Mouse (Mus musculus) left cerebral cortex, adult 11 months (tissue): ENCODE data around the gene Ogg1.
A peak's percentile ranks its signal among the peaks of the same experiment; 100 is the strongest.

Experiments used
- DNase-seq: peaks from one replicate; pipeline ENCODE4 v3.0.0; 2022; ENCODE audit warnings: low spot score

Ogg1 gene

DNA sequence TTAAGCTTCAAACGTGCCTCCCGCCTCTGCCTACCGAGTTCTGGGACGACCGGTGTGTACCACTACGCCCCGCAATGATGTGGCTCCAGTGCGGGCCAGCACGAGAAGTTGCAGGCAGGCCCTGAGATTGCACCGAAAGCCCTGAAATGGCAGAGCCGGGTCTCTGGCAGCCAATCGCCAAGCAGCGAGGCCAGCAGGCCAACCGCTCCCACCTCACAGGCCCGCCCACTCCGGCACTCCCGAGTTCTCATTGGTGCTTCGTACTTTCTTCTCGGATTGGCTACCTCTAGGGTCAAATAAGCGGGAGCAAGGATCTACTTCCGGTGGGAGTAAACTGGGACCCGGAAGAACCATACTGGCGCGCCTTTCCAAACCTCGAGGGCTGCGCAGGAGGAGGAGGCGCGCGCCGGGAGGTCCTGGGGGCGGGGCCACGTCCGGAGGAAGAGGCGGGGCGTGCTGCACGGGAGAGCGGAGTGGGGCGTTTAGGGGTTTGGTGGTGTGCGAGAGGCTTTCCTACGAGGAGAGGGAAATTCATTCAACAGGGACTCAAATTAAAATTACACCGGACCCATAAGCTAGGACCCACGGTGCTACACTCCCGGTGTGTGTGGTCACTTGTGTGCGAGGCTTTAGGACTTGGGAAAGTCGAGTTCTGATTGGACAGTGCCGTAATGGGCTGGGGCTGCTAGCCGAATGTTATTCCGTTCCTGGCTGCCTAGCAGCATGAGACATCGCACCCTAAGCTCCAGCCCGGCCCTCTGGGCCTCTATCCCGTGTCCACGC, at the start of gene Ogg1:
Gene Ogg1 (plus strand): TSS at position 440 of the 783 bp plus-strand sequence.
- peak; percentile 99 for DNase-seq

DNA sequence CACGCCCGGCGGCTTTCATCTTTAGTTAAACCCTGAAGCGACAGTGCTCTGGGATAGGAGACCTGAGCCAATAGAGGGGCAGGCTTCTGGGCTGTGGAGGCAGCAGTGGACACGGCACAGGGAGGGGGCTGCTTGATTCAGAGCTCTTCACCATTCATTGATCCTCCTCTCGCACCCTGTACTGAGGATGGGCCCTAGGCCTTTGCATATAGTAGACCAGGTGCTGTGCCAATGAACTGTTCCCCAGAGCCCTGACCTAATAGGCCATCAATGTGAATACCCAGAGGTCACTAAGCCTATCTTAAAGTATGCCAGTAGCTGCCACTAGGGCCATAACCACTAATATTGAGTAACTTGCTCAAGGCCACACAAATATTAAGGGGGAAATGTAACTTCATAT, 45.1 kb upstream of the Ogg1 start:
- no peak for DNase-seq

- no peak for DNase-seq
Observed at GRCm38 (mm10) chr6:113282101-113282802, 44.5 kb upstream of the Ogg1 start, which contains the start of gene Cpne9. TSS of gene Cpne9 (plus strand) at chr6:113282307.

DNA sequence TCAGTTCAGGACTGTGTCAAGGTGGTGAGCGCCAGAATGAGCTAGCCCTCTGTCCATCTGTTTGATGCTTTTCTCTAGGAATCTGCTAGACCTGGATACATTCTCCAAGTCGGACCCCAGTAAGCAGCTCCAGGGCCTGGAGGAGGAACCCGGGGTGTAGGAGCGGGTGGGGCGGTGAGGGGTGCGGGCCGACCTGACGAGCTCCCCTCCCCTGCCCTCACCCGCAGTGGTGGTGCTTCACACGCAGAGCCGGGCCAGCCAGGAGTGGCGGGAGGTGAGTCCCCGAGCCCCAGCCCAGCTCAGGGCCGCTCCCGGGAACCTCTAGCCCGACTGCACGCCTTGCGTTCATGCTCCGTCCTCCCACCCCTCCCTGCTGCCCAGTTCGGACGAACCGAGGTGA, 43.8 kb upstream of the Ogg1 start:
- no peak for DNase-seq

DNA sequence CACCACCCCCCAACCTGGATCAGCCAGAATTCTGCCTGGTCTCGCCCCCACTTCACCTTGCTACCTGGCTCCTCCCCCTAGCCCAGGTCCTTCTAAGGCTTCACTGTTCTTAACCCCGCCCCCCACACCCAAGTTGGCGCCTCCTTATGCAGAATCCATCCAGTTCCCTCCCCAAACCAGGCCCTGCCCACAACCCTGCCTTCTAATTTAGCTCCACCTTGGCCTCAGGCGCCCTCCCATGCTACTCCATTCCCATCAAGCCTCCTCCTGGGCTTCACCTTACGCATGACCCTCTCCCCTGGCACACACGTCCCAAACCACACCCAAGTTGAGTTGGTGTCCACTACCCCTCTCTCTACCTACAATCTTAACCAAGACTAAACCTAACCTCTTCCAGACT, 43.3 kb upstream of the Ogg1 start:
- DNase-seq: no peak

GRCm38 (mm10) chr6:113284931-113285330, 41.8 kb upstream of the Ogg1 start:
- DNase-seq: no peak

DNA sequence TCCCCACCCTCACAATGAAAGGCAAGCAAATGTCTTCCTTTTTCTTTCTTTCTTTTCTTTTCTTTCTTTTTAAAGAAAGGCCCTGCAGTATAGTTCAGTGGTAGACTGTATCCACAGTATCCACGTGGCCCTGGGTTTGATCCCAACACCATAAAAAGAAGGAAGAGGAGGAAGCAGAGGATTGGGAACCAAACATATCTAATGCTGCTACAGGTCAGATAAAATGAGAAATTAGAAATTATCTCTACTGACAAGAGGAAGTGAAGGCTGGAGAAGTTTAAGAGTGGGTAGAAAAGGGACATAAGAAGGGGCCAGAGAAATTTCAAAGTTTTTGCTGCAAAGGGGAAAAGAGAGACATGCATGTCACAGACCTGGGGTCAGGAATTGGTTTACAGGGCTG, 40.5 kb upstream of the Ogg1 start:
- no peak for DNase-seq

DNA sequence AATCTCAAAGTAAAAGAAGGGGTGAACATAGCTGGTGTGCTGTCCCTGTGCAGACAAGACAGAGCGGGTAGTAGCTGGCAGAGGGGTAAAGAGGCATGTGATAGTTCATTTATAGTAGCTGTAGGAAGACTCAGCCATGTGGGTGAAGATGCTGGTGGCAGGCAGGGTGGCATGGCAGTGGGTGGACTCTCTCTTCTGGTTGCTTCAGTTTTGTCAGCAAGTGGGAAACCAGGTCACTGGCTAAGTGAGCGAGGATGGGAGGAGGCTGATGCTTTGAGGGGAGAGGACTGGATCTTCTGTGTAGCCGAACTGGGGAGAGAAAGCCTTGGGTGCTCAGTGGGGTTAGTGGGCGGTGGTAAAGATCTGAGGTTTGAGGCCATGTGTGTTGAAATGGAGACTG, 39.5 kb upstream of the Ogg1 start:
- peak; percentile 58 for DNase-seq

GRCm38 (mm10) chr6:113289346-113289745, 37.4 kb upstream of the Ogg1 start:
- no peak for DNase-seq

- no peak for DNase-seq
Observed at GRCm38 (mm10) chr6:113290346-113290745, 36.4 kb upstream of the Ogg1 start.

DNA sequence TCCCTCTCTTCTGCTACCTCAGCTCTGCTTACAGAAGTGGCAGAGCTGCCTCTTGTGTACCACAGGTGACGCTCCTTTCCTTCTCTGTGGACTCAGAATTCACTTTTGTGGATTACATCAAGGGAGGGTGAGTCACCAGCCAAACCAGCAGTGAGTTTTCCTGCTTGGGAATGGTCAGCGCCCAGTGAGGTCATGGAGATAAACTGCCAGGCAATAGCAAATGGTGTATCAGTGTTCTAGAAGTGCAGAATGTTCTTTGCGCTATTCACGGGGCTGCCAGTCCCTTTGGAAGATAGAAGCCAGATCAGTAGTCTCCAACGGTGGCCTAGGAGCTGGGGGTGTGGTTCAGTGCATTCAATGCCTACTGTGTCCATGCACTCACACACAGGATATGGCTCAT, 33.8 kb upstream of the Ogg1 start:
- no peak for DNase-seq

DNA sequence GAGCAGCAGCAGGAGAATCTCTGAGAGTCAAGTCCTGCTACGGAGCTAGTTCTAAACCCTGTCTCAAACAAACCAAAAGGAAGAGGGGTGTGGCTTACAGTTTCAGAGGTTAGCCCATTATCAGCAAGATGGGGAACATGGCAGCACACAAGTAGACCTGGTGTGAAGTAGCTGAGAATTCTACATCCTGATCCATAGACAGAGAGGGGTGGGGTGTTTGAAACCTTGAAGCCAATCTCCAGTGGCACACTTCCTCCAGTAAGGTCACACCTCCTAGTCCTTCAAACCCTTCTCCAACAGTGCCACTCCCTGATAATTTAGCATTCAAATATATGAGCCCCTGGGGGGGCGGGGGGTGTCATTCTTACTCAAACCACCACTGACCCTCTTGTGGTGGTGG, 30.7 kb upstream of the Ogg1 start:
- DNase-seq: no peak

GRCm38 (mm10) chr6:113296639-113297038, 30.1 kb upstream of the Ogg1 start:
- DNase-seq: no peak

DNA sequence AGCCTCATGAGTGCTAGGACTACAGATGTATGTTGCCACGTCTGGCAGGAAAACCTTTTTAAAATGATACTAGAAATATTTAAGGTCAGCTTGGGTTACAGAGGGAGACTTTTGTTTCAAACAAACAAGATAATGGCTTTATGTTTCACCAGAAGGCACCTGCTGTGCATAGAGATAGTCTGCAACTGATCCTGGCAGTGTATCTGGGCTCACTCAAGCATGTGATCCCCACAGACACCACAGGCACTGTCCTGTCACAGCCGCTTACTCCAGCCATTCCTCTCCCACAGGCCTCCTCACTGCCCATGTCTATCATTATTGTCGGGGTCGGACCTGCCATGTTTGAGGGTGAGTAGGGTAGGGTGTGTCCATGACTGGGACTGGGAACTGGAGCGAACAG, 25.4 kb upstream of the Ogg1 start:
- no peak for DNase-seq

DNA sequence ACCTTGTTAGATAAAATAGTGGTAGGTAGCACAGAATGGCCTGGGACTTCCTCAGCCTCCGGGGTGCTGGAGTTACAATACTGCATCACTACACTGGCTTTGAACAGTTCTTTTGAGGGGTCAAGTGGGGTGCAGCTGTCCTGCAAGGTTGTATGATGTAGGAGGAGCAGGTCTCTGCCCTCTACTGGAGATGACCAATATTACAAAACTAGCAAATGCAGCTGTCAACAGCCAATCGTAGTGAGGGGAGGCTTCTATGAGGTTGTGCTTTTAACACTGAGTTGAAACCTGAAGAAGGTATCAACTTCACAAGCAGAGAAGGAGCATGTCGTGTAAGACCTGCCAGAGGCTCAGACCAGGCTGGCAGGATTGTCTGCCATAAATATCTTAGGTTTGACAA, 24.5 kb upstream of the Ogg1 start:
- DNase-seq: no peak

- DNase-seq: peak; percentile 99
Observed at GRCm38 (mm10) chr6:113306322-113306985, 20.3 kb upstream of the Ogg1 start.

GRCm38 (mm10) chr6:113306986-113307349, 19.8 kb upstream of the Ogg1 start, which contains the start of gene Brpf1:
TSS of gene Brpf1 (plus strand) at chr6:113307137.
- no peak for DNase-seq

DNA sequence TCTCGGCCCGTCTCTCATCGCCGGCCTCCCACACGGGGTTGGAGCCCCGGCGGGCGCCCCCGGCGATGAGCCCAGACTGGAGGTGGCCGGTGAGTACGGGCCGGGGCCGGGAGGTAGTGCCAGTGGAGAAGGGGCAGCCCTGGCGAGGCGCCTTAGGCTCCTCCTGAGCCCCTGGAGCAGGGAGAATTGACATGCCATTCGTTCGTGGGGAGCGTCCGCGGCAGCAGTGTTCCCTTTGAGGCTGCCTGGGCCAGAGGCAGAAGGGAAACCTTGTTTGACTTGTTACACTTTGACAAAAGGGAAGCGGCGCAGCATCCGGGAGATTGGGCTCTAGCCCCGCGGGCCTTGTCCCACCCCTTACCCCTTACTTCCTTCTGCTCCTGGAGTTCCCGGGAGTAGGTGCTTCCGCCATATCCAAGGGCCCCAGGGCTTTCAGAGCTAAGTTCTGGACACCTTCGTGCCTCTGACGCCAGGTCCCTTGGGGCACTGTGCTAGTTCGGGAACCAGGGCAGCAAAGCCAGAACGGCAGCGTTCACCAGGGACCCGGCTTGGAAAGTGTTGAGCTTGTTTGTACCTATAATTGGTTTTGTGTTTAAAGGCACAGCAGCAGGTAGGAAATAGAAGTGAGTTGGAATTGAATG, 19.2 kb upstream of the Ogg1 start:
- DNase-seq: no peak

DNA sequence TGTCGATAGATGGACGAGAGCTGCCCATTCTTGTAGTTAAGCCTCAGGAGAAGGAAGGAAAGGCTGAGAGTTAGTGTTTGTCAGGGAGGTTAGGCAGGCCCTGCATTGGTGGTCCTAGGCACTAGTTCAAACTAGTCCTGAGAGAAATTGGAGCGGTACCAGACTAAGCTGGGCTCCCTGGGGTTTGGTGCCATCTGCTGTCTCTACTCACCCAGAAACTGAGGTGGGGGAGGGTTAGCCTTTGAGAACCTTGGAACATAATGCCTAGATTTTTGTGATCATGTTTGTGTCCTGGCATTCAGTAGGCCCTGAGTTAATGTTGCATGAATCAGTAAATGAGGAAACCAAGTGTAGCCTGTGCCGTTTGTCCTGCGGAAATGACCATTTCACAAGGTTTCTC, 18.6 kb upstream of the Ogg1 start:
- peak; percentile 36 for DNase-seq

- DNase-seq: no peak
Observed at GRCm38 (mm10) chr6:113315972-113316371, 10.8 kb upstream of the Ogg1 start.

DNA sequence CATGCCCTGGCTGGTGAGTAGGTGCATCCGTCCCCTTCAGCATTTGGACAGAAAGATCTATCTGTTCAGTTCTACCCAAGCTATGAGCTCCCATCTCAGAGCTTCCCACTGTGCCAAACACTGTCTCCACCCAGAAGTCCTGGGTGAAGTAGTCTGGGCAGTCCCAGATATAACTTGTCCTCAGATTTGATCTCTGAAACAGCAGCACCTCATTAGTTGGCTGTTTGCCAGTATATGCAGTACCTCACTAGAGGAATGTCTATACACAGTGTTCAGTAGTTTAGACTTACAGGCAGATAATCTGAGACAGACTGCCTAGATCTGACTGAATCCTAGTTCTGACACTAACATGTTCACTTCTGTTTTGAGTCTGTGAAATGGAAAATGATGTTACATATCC, 2.6 kb downstream of the Ogg1 start:
- no peak for DNase-seq

DNA sequence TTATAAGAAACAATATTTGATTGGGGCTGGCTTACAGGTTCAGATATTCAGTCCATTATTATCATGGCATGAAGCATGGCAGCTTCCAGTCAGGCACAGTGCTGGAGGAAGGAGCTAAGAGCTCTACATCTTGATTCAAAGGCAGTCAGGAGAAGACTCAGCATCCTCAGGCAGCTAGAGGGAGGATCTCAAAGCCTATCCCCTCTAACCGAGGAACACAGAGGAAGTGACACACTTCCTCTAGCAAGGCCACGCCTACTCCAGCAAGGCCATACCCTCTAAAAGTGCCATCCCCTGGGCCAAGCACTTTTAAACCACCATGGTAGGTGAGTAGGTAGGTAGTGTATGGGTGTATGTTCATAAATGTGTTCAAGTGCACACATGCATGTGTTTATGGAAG, 3.8 kb downstream of the Ogg1 start:
- DNase-seq: no peak

GRCm38 (mm10) chr6:113331721-113332120, 4.9 kb downstream of the Ogg1 start:
- no peak for DNase-seq
